Mouse (Mus musculus): Measurements from ENCODE around the gene Cacna1i.
A peak's percentile ranks its signal among the peaks of the same experiment; 100 is the strongest.

The Cacna1i gene

DNA sequence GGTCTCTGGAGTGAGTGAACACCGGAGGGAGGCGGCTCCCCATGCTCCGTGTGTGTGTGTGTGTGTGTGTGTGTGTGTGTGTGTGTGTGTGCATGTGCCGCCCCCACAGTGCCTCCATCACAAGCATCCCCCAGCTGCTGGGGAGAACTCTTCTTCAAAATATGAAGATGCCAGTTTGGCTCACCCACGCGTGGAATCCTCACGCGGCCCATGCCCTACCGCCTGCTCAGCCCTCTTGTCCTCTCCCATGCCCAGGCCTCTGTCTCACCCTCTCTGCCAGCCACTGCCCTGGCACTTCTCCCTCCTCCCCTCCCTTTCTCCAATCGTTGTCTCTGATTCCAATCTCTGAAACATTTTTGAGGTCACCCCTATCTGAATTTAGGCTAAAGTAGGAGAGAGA, 47.7 kb downstream of the Cacna1i start:
- DNase-seq, result no peak

DNA sequence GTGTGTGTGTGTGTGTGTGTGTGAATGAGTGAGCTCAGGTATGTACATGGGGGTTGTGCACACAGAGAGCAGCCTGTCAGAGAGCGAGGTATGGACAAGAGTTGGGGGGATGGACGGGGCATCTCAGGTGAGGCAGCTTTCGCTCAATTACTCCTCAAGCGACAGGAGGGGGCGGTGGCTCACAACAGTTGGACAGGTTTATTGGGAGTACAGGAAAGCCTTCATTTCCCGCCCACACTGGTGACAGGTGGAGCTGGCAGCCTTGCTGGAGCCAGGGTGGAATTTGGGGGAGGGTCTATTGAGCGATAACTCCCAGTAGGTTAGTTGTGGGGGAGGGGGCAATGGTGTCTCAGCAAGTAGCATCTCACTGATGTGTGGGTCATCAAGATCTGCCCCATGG, 48.2 kb downstream of the Cacna1i start:
- DNase-seq, result no peak

DNA sequence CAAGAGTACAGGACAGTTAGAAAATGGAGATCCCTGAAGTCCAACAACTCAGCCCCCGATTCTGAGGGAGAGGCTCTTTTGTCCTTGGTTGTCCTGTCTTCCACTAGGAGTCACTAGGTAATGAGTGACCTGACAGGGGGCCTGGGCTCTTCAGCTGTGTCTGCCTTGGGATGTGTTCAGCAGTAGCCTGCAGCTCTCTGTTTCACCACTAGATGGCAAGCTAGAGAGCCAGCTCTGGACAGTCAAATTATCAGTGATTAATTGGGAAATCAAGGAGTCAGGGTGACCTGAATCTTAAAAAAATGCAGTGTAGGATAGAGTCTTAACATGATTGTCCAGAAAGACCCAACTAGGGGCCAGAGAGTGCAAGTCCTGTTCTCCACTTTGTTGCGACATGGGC, 53.3 kb downstream of the Cacna1i start:
- DNase-seq, result peak; percentile 48

DNA sequence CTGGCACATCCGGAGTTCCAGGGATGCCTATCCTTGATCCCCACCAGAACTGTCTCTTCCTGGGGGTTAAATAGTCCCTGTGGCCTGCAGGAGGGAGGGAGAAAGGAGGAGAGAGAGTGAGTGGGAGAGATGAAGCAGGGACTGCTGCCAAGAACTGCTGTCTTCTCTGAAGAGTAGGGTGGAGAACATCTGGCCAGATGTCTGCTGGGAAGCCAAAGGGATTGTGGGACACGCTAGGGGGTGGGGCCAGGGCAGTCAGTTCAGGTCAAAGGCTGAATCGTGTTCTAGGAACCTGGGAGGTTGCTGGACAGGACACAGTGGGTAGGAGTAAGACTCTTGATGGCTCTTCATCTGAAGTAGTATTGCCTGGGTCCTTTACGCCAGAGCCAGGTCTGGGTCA, 55.4 kb downstream of the Cacna1i start:
- no peak for DNase-seq

DNA sequence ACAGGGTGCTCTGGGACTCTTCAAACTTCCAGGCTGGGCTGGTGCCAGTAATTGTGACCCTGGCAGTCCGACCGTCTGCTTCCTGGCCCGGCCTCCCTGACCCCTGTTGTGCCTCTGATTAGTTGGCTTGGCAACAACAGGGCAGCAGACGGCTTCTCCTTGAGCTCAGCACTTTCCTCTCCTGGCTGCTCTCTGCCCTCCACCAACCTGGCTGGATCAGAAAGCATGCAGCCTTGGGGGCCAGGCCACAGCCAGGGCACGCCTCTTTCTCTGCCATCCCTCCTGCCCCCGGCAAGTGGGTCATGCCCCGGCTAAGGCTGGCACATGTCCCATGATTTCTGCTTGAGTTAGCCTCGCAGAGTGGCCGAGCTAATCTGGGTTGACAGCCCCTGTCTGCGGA, 56.0 kb downstream of the Cacna1i start:
- DNase-seq, result no peak

DNA sequence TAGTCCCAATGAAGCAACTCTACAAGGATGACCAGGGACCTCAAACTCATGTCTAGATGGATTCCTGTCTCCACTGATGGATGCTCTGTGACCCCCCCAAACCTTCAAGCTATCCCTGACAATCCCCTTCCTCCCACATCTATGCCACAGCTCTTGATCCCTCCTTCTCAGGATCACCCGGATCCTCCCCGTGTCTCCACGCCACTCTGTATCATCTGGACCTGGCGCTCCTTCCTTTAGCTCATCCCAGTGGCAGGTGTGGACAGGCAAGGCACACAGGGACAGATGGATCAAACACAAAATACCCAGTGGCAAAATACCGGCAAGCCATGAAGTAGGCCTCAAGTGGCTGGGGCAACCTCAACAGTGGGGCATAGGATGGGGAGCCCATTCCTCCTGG, 56.7 kb downstream of the Cacna1i start:
- DNase-seq, result no peak

DNA sequence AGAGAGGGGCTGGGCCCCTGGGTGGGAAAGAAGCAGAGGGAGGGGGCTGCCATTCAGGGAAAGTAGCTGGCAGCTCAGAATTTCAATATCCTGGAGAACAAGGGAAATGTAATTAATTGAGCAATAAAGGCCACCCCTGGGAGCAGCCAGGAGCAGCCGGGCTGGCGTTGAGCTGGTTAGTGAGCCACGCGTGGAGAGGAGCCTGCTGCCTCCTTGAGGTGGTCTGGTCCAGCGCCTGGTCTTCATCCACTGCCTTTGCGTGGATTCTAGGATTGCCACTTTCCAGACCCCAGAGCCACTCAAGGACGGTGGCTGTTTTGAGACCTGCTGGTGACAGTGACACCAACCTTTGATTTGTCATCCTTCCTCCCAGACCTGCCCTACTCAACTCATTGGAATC, 59.5 kb downstream of the Cacna1i start:
- no peak for DNase-seq

DNA sequence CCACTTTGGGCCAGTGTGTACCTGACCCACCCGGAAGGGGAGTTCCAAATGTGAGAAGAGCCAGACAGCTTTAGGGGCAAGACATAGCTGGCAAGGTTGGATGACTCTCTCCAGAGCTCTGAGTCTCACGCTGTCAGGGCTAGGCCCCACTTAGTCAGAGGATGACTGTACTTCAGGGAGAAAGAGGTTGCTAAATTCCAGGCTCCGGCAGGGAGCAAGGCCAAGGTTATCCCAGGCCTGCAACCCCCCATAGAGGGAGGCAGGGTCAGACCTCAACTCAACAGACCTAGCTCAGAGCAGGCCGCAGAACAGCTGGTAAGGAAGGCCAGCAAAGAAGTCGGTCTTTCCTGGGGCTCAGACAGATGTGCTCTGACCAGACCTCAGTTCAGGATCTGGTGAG, 63.4 kb downstream of the Cacna1i start:
- no peak for DNase-seq

DNA sequence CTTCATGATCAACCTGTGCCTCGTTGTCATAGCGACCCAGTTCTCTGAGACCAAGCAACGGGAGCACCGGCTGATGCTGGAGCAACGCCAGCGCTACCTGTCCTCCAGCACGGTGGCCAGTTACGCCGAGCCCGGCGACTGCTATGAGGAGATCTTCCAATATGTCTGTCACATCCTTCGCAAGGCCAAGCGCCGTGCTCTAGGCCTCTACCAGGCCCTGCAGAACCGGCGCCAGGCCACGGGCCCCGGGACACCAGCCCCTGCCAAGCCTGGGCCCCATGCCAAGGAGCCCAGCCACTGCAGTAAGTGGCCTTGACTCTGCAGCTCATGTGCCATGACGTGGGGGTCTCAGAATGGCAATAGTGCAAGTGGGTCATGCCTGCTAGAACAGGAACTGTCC, 71.8 kb downstream of the Cacna1i start:
- DNase-seq, result no peak

DNA sequence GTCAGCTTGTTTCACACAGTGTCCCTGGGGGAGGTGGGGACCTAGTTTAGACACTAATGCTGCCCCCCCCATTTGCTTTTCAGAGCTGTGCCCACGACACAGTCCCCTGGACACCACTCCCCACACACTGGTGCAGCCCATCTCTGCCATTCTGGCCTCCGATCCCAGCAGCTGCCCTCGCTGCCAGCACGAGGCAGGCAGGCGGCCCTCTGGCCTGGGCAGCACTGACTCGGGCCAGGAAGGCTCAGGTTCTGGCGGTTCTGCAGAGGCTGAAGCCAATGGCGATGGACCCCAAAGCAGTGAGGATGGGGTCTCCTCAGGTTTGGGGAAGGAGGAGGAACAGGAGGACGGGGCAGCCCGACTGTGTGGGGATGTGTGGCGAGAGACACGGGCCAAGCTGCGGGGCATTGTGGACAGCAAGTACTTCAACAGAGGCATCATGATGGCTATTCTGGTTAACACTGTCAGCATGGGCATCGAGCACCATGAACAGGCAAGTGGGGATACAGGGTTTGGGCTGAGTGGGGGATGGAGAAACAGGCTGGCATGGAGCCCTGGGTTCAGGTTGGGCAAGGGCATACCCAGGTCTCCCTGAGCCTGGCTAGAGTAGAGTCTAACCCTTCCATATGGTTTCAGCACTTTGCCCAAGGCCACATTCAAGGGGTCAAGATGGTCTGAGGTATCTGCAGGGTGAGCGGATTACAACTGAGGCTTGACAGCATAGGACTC, 74.9 kb downstream of the Cacna1i start:
- no peak for DNase-seq

DNA sequence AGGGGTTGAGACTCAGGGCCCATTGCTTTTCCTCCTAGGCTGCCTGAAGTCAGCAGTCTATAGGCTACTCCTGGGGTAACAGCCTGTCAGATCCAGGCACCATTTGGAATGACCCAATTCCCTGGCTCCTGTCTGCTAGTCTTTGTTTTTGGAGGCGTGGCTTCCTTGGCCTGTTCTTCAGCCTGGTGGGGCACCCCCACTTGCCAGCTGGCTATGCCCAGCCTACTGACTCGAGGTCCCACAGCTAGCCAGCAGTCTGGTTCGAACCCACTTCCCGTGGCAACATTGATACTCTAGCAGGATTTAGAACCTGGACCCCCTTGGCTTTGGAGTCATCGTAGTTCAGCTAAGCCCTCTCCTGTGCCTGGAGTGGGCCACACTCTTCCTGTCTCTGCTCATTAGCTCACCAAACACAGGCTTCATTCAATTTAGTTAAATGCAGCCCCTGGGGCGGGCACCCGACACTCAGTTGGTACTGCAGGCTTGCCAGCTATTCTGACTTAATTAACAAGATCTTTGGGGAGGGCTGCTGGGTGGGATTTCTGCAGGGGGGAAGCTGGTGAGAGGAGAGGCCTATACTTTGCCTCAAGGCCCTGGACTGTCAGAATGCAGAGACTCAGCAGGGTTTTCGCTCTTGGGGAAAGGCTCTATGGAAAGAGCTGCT, 75.6 kb downstream of the Cacna1i start:
- DNase-seq, result no peak

DNA sequence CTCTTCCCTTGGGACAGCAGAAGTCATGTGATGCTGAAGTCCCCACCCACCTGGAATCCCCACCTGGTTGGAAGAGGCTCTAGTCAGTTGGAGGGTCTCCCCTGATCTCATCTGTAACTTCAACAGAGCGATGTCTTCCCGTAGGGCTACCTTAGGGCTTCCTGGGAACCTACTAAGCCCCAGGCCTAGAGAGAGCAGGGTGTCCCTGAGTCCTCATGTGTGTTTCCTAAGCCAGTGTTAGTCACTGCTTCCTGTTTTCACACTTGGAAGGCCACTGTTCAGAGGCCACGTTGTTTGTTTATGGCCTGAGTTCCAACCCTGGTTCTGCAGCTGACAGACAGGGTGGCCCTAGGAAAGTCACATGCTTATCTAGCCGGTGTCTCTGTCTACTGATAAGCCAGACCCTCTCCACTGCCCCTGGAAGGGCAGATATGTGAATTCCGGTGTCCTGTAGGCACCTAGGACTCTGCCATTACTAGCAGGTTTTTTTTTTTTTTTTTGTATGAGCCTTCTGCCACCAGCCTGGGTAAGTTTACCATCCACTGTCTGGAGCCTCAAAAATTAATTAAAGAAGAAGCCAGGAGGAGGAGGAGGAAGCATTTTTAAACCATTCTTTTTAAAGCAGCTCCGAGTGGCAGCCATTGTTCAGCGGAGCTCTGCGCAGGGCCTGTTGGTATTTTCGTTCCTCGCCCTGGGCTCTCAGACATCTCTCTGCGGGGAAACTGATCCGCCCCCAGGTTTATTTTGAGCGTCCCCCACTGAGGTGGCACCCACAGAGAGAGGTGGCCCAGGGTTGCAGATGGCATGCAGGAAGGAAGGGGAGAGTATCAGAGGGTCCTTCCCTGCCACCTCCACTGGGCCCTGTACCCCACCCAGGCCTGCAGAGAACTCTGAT, 77.0 kb downstream of the Cacna1i start:
- no peak for DNase-seq

DNA sequence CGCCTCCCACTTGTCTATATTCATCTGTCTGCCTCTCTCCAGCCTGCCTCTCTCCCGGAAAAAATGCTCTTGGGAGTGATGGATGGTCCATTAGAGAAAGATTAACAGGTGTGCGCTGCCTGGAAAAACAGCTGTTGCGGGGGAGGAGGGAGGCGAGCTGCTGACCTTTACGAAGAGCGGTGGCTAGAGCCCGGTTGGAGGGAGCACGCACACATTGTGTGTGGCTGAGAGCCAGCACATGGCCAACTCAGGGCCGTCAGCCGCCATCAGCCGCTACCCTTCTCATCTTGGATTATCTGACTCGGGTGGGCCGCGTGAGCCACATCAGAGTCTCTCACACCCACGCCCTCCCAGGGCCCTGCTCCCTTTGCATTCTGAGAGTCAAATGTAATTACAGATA, 79.9 kb downstream of the Cacna1i start:
- DNase-seq, result no peak

DNA sequence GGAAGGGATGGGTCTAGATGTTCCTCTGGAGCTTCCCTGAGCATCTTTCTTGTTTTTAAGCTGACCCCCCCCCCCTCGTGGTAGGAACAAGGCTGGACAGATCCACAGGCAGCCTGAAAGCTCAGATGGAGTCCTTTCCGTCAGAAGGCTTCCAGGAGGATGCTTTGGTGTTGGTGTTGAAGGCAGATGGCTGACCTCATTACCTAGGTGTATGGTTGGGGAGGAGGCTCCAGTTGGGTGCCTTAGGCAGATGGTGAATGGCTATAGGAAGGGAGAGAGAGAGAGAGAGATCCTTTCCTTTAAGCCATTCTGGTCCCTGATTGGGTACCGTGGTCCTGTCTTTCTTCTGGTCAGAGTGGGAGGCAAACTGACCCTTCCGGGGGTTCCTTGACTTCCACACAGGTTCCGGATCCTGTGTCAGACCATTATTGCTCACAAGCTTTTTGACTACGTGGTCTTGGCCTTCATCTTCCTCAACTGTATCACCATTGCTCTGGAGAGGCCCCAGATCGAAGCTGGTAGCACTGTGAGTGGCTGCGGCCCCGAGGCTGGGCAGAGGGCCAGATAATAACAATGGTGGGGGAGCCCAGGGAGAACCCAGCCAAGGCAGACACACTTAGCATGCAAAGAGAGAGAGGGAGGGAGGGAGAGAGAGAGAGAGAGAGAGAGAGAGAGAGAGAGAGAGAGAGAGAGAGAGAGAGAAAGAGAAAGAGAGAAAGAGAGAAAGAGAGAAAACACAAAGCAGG, 86.4 kb downstream of the Cacna1i start:
- no peak for DNase-seq

DNA sequence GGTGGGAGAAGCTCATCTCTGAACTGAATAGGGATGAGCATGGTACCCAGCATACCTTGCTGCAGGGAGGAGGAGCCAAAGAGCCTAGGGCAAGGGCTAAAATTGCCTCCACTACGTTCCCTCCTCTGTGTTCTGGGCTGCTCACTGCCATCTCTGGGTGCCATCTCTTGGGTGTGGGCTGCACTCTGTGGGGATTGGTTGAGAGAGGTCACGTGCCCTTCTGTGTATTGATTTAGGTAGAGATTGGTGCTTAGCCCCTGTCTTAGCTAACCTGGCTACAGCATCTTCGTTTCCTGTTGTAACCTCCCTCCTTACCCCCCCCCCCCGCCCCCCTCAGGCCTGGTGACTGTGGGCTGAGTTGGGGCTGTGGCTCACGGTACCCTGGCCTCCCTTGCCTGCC, 87.8 kb downstream of the Cacna1i start:
- DNase-seq, result no peak

DNA sequence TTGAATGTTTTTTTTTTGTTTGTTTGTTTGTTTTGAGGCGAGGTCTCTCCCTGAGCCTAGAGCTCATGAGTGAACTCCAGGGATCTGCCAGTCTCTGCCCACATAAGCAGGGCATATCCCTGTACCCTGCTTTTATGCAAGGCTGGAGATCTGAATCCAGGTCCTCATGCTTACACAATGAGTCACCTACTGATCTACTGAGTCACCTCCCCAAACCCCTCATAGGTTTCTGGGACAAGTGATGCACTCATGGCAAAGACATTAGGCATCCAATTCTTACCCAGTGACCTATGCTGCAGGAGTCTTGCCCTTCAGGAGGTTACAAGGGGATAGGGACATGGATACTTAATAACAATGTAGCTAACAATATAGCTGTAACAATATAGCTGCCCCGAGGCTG, 100.1 kb downstream of the Cacna1i start:
- no peak for DNase-seq

DNA sequence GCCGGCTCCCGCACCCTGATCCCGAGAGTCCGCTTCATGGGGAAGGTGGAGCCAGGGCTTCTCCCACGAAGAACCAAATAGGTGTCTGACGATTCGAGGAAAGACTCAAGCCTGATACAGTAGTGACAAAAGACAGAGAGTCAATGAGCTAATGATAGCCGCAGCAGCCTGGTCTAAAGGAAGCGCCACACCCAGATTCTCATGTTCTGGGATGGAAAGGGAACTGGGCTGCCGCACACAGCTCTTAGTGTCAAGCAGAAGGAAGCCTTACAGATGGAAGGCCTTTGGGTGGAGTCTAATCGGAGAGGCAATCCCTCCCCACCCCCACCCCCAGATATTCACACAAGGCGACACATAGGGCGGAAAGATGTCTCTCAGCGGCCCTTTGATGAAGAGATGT, 104.8 kb downstream of the Cacna1i start:
- DNase-seq, result no peak

DNA sequence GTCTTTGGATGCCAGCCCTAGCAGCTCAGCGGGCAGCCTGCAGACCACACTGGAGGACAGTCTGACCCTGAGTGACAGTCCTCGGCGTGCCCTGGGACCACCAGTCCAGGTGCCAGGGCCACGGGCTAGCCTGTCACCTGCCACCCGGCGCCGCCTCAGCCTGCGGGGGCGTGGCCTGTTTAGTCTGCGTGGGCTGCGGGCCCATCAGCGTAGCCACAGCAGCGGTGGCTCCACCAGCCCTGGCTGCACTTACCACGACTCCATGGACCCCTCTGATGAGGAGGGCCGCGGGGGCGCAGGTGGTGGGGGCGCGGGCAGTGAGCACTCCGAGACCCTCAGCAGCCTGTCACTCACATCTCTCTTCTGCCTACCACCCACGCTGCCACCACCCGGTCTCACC, 108.0 kb downstream of the Cacna1i start:
- no peak for DNase-seq

DNA sequence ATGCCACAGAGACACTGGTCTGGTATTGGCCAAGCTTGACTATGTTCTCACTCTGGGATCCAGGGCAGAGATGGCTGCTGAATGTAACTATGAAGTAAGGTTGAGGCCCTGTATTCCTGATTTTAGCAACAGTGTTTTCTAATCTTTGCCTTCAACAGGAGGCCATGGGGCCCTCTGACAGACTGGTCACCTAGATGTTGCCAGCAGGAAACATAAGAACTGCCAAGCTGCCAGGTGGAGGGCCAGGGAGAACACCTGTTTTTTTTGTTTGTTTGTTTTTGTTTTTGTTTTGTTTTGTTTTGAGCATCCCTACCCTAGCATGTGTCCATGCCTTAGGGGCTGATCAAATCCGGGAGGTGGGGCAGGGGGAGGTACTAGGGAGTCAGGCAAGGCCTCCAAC, 112.4 kb downstream of the Cacna1i start:
- DNase-seq, result no peak

DNA sequence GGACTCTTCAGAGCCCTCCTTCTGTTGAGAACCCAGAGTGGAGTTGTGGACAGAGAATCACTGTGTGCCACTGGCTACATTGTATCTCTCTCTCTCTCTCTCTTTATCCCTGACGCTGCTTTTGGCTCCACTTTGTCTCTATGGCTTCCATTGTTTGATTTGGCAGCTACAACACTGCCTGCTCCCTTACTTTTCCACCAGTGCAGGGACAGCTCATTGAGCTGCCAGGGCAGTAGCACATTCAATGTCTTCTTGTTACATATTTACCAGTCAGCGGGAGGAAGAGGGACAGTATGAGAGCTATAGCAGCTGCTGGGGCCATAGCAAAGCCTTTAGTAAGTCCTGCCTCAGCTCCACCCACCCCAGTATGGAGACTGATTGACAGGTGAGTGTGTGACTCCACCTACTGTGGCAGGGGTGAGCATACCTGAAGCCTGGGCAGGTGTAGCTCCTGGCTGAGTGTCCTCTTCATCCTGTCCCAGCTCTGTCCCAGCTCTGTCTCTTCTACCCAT, 114.4 kb downstream of the Cacna1i start:
- DNase-seq, result no peak

DNA sequence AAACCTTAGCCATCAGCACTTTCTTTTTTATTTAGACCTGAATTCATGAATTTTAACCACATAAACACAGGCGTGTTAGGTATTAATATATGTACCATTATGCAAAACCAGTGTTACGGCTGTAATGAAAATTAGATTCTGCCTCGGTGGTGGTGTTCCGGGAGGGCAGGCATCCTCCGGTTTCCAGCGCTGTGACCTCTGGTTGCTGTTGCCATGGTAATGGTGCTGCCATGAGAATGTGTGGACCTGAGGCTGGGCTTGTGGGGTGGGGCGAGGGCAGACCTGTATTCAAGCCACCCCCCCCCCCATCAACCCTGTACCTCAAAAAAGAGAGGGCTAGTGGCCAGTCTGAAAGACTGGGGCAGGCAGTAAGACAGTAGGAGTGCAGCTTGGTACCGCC, 114.9 kb downstream of the Cacna1i start:
- no peak for DNase-seq

DNA sequence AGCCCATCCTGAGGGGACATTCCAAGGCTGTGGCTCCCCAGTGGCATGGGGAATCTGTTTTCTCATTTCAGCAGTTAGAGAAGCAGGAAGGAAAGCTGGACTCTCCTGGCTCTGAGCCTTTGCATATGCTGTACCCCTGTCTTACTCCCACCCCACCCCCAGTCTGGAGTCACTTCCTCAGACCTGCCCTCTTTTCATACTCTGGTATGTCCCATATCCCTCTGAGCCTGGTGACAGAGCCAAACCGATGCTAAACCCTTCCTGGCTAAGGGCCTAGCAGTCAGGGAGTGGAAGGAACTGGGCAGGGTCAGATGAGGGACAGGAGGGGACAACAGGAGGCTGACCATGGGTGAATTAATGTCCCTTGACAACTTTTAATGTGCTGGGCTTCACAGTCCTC, 120.8 kb downstream of the Cacna1i start:
- no peak for DNase-seq

DNA sequence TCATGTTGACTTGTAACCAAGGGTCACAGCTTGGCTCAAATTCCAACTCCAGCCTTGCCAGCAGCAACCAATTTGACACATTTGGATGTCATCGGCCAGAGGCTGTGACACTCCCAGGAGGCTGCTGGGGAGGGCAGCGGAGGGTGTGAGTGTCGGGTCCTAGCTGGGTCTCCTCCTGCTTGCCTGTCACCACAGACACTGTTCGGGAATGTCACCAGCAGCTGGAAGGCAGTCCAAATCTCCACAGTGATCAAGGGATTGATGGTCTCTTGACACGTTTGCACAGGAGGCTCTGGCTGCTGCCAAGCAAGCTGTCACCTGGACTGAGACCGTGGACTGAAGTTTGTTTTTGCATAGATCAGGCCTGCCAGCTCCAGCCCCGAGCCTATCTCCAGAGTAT, 123.6 kb downstream of the Cacna1i start:
- no peak for DNase-seq
